16 mouse cellular contexts compared by ENCODE assay signal in the genomic region with DNA sequence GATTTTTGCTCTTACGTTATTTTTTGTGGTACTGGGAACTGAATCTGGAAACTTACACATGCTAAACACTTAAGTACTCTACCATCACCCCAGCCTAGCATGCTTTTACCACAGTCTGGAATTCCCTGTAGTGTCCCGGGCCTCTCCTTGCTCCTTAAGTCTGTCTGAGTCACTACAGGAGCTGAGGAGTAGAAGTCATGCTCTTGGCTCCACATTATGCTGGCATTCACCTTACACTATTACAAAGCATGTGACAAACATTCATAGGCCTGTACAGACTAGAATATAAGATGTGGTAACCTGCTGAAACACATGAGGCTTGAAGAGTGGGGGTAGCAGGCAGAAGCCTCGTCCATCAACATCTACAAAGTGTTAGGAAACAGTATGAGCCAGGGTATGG. TPM values are rescaled to one million over a fixed set of nuclear protein-coding genes. Genes with fewer than 3 reads are reported as not detected.
DNase-seq lines count a peak whose midpoint lies in the region; ATAC-seq and TF ChIP-seq lines count a peak whose summit lies in the region.
"Had no signal": no experiment of that assay in that cellular context is flagged by ENCODE, and none has a peak within 500 bp of the region (broad histone marks: within the 10 kb centered on the region; RNA-seq: fewer than 3 reads in every experiment).

No protein-coding gene starts in this region.

- DNase-seq in MN1 (ENCODE audit: low spot score), result peak; percentile 38
- DNase-seq in fibroblast of lung, adult 2 months (ENCODE audit: low read depth), result peak; percentile 69
- no peak for DNase-seq in right cerebral cortex, postnatal 36 days (ENCODE audit: low spot score in 2 of 2)
- DNase-seq in left cerebral cortex, adult 18-20 months (ENCODE audit: low spot score in 2 of 2), result no peak
- DNase-seq in hindbrain, embryonic 10.5 days (ENCODE audit: low spot score), result no peak
- DNase-seq: adrenal gland, postnatal 25 days; cerebellum, adult 9-11 months; kidney, adult 8-10 months had no signal

- no peak for TF ChIP-seq CTCF in small intestine, adult 2 months (IDR thresholded peaks at IDR 0.05; ENCODE audit: extremely low read depth, insufficient read length, insufficient replicate concordance, low read depth, low read length)

- no peaks in the 10 kb centered on the region for H3K9me3 ChIP-seq in intestine, embryonic 16.5 days (ENCODE audit: control insufficient read depth, low read length)
- H3K9me3 ChIP-seq in intestine, embryonic 15.5 days, result no peaks in the 10 kb centered on the region
- H3K9me3 ChIP-seq in hindbrain, embryonic 10.5 days, result no peaks in the 10 kb centered on the region
- H3K9me3 ChIP-seq: forebrain, embryonic 10.5 days; hindbrain, embryonic 13.5 days; limb, embryonic 13.5 days; midbrain, embryonic 13.5 days had no signal

- H3K36me3 ChIP-seq in intestine, embryonic 16.5 days (ENCODE audit: control insufficient read depth, insufficient read depth, low read length), result no peaks in the 10 kb centered on the region
- no peaks in the 10 kb centered on the region for H3K36me3 ChIP-seq in intestine, embryonic 15.5 days
- H3K36me3 ChIP-seq in small intestine, adult 2 months (ENCODE audit: control insufficient read depth, insufficient read depth, low read length), result no peaks in the 10 kb centered on the region
- H3K36me3 ChIP-seq in hindbrain, embryonic 10.5 days, result peaks cover 13% of the 10 kb centered on the region
- H3K36me3 ChIP-seq: hindbrain, embryonic 13.5 days; midbrain, embryonic 13.5 days had no signal

- H3K4me3 ChIP-seq in intestine, embryonic 16.5 days (ENCODE audit: low read length), result no peak overlapping the region
- no peak overlapping the region for H3K4me3 ChIP-seq in intestine, embryonic 15.5 days (replicated peaks)
- H3K4me3 ChIP-seq in small intestine, adult 2 months (ENCODE audit: low read depth, low read length), result no peak overlapping the region
- no peak overlapping the region for H3K4me3 ChIP-seq in hindbrain, embryonic 10.5 days
- H3K4me3 ChIP-seq: forebrain, embryonic 10.5 days; hindbrain, embryonic 13.5 days; limb, embryonic 13.5 days; midbrain, embryonic 13.5 days had no signal

- no peaks in the 10 kb centered on the region for H3K27me3 ChIP-seq in intestine, embryonic 16.5 days (replicated peaks; ENCODE audit: control insufficient read depth, insufficient read depth, low read length)
- no peaks in the 10 kb centered on the region for H3K27me3 ChIP-seq in intestine, embryonic 15.5 days (replicated peaks)
- no peaks in the 10 kb centered on the region for H3K27me3 ChIP-seq in small intestine, adult 2 months (ENCODE audit: control insufficient read depth, insufficient read depth, low read length)
- no peaks in the 10 kb centered on the region for H3K27me3 ChIP-seq in hindbrain, embryonic 10.5 days (ENCODE audit: insufficient read depth, poor library complexity, severe bottlenecking)
- H3K27me3 ChIP-seq: hindbrain, embryonic 13.5 days; limb, embryonic 13.5 days; midbrain, embryonic 13.5 days had no signal

- peak; percentile 12; the same call in 1 of the 2 replicates for ATAC-seq in intestine, embryonic 16.5 days
- ATAC-seq in intestine, embryonic 15.5 days, result no peak
- ATAC-seq: midbrain, embryonic 13.5 days had no signal

- no peak overlapping the region for H3K4me2 ChIP-seq in intestine, embryonic 16.5 days (ENCODE audit: low read depth, low read length)
- no peak overlapping the region for H3K4me2 ChIP-seq in intestine, embryonic 15.5 days (replicated peaks)
- H3K4me2 ChIP-seq: hindbrain, embryonic 13.5 days; limb, embryonic 13.5 days; midbrain, embryonic 13.5 days had no signal

- H3K27ac ChIP-seq in intestine, embryonic 16.5 days (ENCODE audit: low read length), result peak overlapping the region; percentile 7; the same call in 1 of the 2 replicates
- no peak overlapping the region for H3K27ac ChIP-seq in intestine, embryonic 15.5 days
- H3K27ac ChIP-seq in small intestine, adult 2 months (ENCODE audit: insufficient read depth, low read depth, low read length), result 0 out of 2 replicates have a peak overlapping the region, but pooled peaks have one; percentile 5
- H3K27ac ChIP-seq in hindbrain, embryonic 10.5 days, result no peak overlapping the region
- H3K27ac ChIP-seq: forebrain, embryonic 10.5 days; hindbrain, embryonic 13.5 days; limb, embryonic 13.5 days; macrophage; midbrain, embryonic 13.5 days had no signal

- 74% methylated on average over 3 of the region's 3 CpGs for WGBS in intestine, embryonic 16.5 days
- 78% methylated on average over 3 of the region's 3 CpGs for WGBS in intestine, embryonic 15.5 days
- 61% methylated on average over 3 of the region's 3 CpGs for WGBS in small intestine, adult 2 months
- 83% methylated on average over 3 of the region's 3 CpGs for WGBS in hindbrain, embryonic 10.5 days

- peaks cover 35% of the 10 kb centered on the region for H3K4me1 ChIP-seq in intestine, embryonic 16.5 days (ENCODE audit: control insufficient read depth, insufficient read depth, low read length)
- peaks cover 32% of the 10 kb centered on the region for H3K4me1 ChIP-seq in intestine, embryonic 15.5 days (replicated peaks)
- H3K4me1 ChIP-seq in small intestine, adult 2 months (ENCODE audit: control insufficient read depth, insufficient read depth, insufficient read length, low read length), result peaks cover 35% of the 10 kb centered on the region; the same call in 1 of the 2 replicates
- peaks cover 13% of the 10 kb centered on the region for H3K4me1 ChIP-seq in hindbrain, embryonic 10.5 days (replicated peaks)

- no peak for TF ChIP-seq POLR2A in small intestine, adult 2 months (IDR thresholded peaks at IDR 0.05; ENCODE audit: low read depth, low read length)

- no peak overlapping the region for H3K9ac ChIP-seq in intestine, embryonic 16.5 days (ENCODE audit: low read depth, low read length)
- H3K9ac ChIP-seq in intestine, embryonic 15.5 days, result no peak overlapping the region
- H3K9ac ChIP-seq: hindbrain, embryonic 13.5 days; limb, embryonic 13.5 days; midbrain, embryonic 13.5 days had no signal

RNA-seq across cellular contexts. Expression of a gene that starts 19.4 kb away (rescaled TPM):
- 19.2 and 19.5 TPM in 2 replicates for polyA plus RNA-seq in intestine, embryonic 16.5 days (2015; fragmentation: Nextera tagmentation; extraction: Ambion mirVana)
- 50.9 and 53.9 TPM in 2 replicates for polyA plus RNA-seq in intestine, embryonic 15.5 days (2015; fragmentation: Nextera tagmentation; extraction: Ambion mirVana)
- 23.9 and 79.9 TPM in 2 replicates for polyA plus RNA-seq in small intestine, adult 2 months (2012; rRNA removed)
- 100 to 1,000 TPM; 154 to 164 TPM for total RNA-seq in left cerebral cortex, adult 18-20 months (2021)
- polyA plus RNA-seq in hindbrain, embryonic 10.5 days (2016; fragmentation: Nextera tagmentation; extraction: Ambion mirVana), result 31.4 and 34.3 TPM in 2 replicates

RNA-seq across cellular contexts. Expression of a gene that starts 40.0 kb away (rescaled TPM):
- 54.4 and 55.6 TPM in 2 replicates for polyA plus RNA-seq in intestine, embryonic 16.5 days (2015; fragmentation: Nextera tagmentation; extraction: Ambion mirVana)
- polyA plus RNA-seq in intestine, embryonic 15.5 days (2015; fragmentation: Nextera tagmentation; extraction: Ambion mirVana), result 51.7 and 52.5 TPM in 2 replicates
- polyA plus RNA-seq in small intestine, adult 2 months (2012; rRNA removed), result 54.1 and 132 TPM in 2 replicates
- total RNA-seq in left cerebral cortex, adult 18-20 months (2021), result 10 to 100 TPM; 56.2 to 66.7 TPM
- 56.6 and 58.2 TPM in 2 replicates for polyA plus RNA-seq in hindbrain, embryonic 10.5 days (2016; fragmentation: Nextera tagmentation; extraction: Ambion mirVana)

Comparison
In these comparisons a context has a peak if more than half of its experiments do, and no peak if none do; other contexts are left out.
1. H3K27ac ChIP-seq: peak in intestine, embryonic 16.5 days (single experiment) and small intestine, adult 2 months (single experiment); none in intestine, embryonic 15.5 days (single experiment) and hindbrain, embryonic 10.5 days (single experiment).
2. DNase-seq: peak in MN1 (single experiment) and fibroblast of lung, adult 2 months (single experiment); none in right cerebral cortex, postnatal 36 days (0 of 2), left cerebral cortex, adult 18-20 months (0 of 2) and hindbrain, embryonic 10.5 days (single experiment).